Comparison of ENCODE assay signal across 8 mouse cellular contexts in the genomic region with DNA sequence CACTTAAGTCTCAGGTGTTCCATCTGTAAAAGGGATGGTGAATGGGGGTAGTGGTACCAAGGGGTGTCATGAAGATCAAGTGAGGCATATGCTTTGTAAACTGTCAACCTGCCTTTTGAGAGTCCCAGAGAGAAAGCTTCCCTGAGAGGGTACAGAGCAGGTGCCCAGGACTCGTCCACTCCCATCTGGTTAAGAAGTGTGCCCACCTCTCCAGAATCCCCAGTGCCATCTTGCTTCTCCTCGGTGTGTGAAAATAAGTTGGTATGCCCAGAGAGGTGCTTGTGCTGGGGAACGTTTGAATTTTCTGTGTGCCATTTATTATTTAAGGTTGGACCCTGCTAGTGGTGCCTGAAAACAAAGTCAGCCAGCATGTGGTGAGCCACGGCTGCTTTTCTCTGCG. TPM values are rescaled to one million over a fixed set of nuclear protein-coding genes. Genes with fewer than 3 reads are reported as not detected.
DNase-seq lines count a peak whose midpoint lies in the region; ATAC-seq lines count a peak whose summit lies in the region.

No protein-coding gene starts in this region.

- DNase-seq in heart, postnatal 14 days: no peak
- no peak for DNase-seq in embryonic facial prominence, embryonic 10.5 days (ENCODE audit: low spot score)
- no peak for DNase-seq in midbrain, embryonic 10.5 days (ENCODE audit: low spot score)
- no peak for DNase-seq in embryo, embryonic 10.5 days (ENCODE audit: low spot score)
- DNase-seq in cerebellum, adult 18-20 months: no peak
- no peak for DNase-seq in adrenal gland, adult 8-10 months

- H3K36me3 ChIP-seq in heart, embryonic 12.5 days: no peaks in the 10 kb centered on the region
- peaks cover under 1% of the 10 kb centered on the region; the same call in 1 of the 2 replicates for H3K36me3 ChIP-seq in embryonic facial prominence, embryonic 10.5 days (replicated peaks)
- H3K36me3 ChIP-seq in hindbrain, embryonic 12.5 days: no peaks in the 10 kb centered on the region
- no peaks in the 10 kb centered on the region for H3K36me3 ChIP-seq in midbrain, embryonic 10.5 days

- no peak for ATAC-seq in heart, embryonic 12.5 days (ENCODE audit: insufficient number of reproducible peaks, low FRiP score)
- no peak for ATAC-seq in hindbrain, embryonic 12.5 days (ENCODE audit: low FRiP score)

- H3K4me2 ChIP-seq in heart, embryonic 12.5 days: peak overlapping the region; percentile 90
- peak overlapping the region; percentile 83 for H3K4me2 ChIP-seq in hindbrain, embryonic 12.5 days (replicated peaks)

- H3K9ac ChIP-seq in heart, embryonic 12.5 days: peak overlapping the region; percentile 92
- peak overlapping the region; percentile 99 for H3K9ac ChIP-seq in hindbrain, embryonic 12.5 days

- no peaks in the 10 kb centered on the region for H3K9me3 ChIP-seq in heart, embryonic 12.5 days (replicated peaks)
- H3K9me3 ChIP-seq in embryonic facial prominence, embryonic 10.5 days: no peaks in the 10 kb centered on the region
- no peaks in the 10 kb centered on the region for H3K9me3 ChIP-seq in hindbrain, embryonic 12.5 days (replicated peaks)
- no peaks in the 10 kb centered on the region for H3K9me3 ChIP-seq in midbrain, embryonic 10.5 days (replicated peaks)

- no peaks in the 10 kb centered on the region for H3K27me3 ChIP-seq in heart, embryonic 12.5 days (replicated peaks)
- H3K27me3 ChIP-seq in embryonic facial prominence, embryonic 10.5 days (replicated peaks; ENCODE audit: low read depth, poor library complexity, severe bottlenecking): no peaks in the 10 kb centered on the region
- no peaks in the 10 kb centered on the region for H3K27me3 ChIP-seq in hindbrain, embryonic 12.5 days
- H3K27me3 ChIP-seq in midbrain, embryonic 10.5 days (ENCODE audit: low read depth, poor library complexity, severe bottlenecking): no peaks in the 10 kb centered on the region

- no peak overlapping the region for H3K27ac ChIP-seq in heart, embryonic 12.5 days (ENCODE audit: poor library complexity, severe bottlenecking)
- H3K27ac ChIP-seq in embryonic facial prominence, embryonic 10.5 days (replicated peaks): no peak overlapping the region
- H3K27ac ChIP-seq in hindbrain, embryonic 12.5 days: peak overlapping the region; percentile 94
- peak overlapping the region; percentile 98; the same call in 1 of the 2 replicates for H3K27ac ChIP-seq in midbrain, embryonic 10.5 days (replicated peaks)

- peak overlapping the region; percentile 73 for H3K4me3 ChIP-seq in heart, embryonic 12.5 days
- peak overlapping the region; percentile 93 for H3K4me3 ChIP-seq in embryonic facial prominence, embryonic 10.5 days
- peak overlapping the region; percentile 96 for H3K4me3 ChIP-seq in hindbrain, embryonic 12.5 days
- peak overlapping the region; percentile 86 for H3K4me3 ChIP-seq in midbrain, embryonic 10.5 days

- intact Hi-C loops in heart, postnatal 14 days (cut with DNase I): loop anchor here (10.0 kb wide), 1 partner anchor 52 kb away; the partner anchor contains the start of gene Myl9

- H3K4me1 ChIP-seq in heart, embryonic 12.5 days (replicated peaks): peaks cover 71% of the 10 kb centered on the region
- H3K4me1 ChIP-seq in embryonic facial prominence, embryonic 10.5 days: peaks cover 77% of the 10 kb centered on the region
- peaks cover 69% of the 10 kb centered on the region for H3K4me1 ChIP-seq in hindbrain, embryonic 12.5 days
- peaks cover 78% of the 10 kb centered on the region for H3K4me1 ChIP-seq in midbrain, embryonic 10.5 days

- WGBS in heart, embryonic 12.5 days: 65% methylated on average over 5 of the region's 5 CpGs
- 61% methylated on average over 5 of the region's 5 CpGs for WGBS in embryonic facial prominence, embryonic 10.5 days
- WGBS in hindbrain, embryonic 12.5 days: 45% methylated on average over 5 of the region's 5 CpGs
- 61% methylated on average over 5 of the region's 5 CpGs for WGBS in midbrain, embryonic 10.5 days

RNA-seq across cellular contexts. Expression of gene Myl9, which starts 52.5 kb away (rescaled TPM):
- 1,723 and 1,724 TPM in 2 replicates for polyA plus RNA-seq in heart, embryonic 12.5 days (2016; fragmentation: Nextera tagmentation; extraction: Ambion mirVana)
- 100 to 1,000 TPM; 274 to 290 TPM for total RNA-seq in heart, postnatal 14 days (2021)
- 82.9 and 91.7 TPM in 2 replicates for polyA plus RNA-seq in embryonic facial prominence, embryonic 10.5 days (2016; fragmentation: Nextera tagmentation; extraction: Ambion mirVana)
- polyA plus RNA-seq in hindbrain, embryonic 12.5 days (2016; fragmentation: Nextera tagmentation; extraction: Ambion mirVana): 122 and 144 TPM in 2 replicates
- polyA plus RNA-seq in midbrain, embryonic 10.5 days (2016; fragmentation: Nextera tagmentation; extraction: Ambion mirVana): 83.4 and 120 TPM in 2 replicates
- 10 to 100 TPM; 37.2 to 58.6 (median 47.9) TPM for total RNA-seq in adrenal gland, adult 8-10 months (2022)

Comparison
In these comparisons a context has a peak if more than half of its experiments do, and no peak if none do; other contexts are left out.
1. H3K27ac ChIP-seq: peak in hindbrain, embryonic 12.5 days (single experiment) and midbrain, embryonic 10.5 days (single experiment); none in heart, embryonic 12.5 days (single experiment) and embryonic facial prominence, embryonic 10.5 days (single experiment).
2. RNA of gene Myl9, which starts 52.5 kb away (polyA plus RNA-seq): 1,723 to 1,724 TPM in heart, embryonic 12.5 days; 122 to 144 TPM in hindbrain, embryonic 12.5 days, 82.9 to 91.7 TPM in embryonic facial prominence, embryonic 10.5 days and 83.4 to 120 TPM in midbrain, embryonic 10.5 days; every median in the first group is over 10 times any median in the second.
3. Peak in every context shown above with its lines, with median percentiles within 50 percentile points of each other: H3K4me3 ChIP-seq.